Mouse (Mus musculus) midbrain, embryonic 10.5 days (tissue): ENCODE data around the gene Tiparp. TPM values are rescaled to one million over a fixed set of nuclear protein-coding genes. Genes with fewer than 3 reads are reported as not detected.

Source experiments
- DNase-seq: peaks from one replicate; pipeline ENCODE4 v3.0.0-alpha.2; 2017; ENCODE audit warnings: low spot score
- H3K27ac ChIP-seq: fragments of 300-500 bp; sonication (generic); replicated peaks from 2 replicates; pipeline ENCODE4 v1.5.1; 2016; ENCODE audit warnings: mild to moderate bottlenecking
- H3K27me3 ChIP-seq: fragments of 300-500 bp; sonication (generic); 2 replicates; pipeline ENCODE4 v1.6.1; 2016; ENCODE audit warnings: low read depth, mild to moderate bottlenecking; ENCODE audit not compliant: poor library complexity, severe bottlenecking
- H3K36me3 ChIP-seq: fragments of 300-500 bp; sonication (generic); 2 replicates; pipeline ENCODE4 v1.6.1; 2016; ENCODE audit warnings: mild to moderate bottlenecking, moderate library complexity
- H3K4me1 ChIP-seq: fragments of 300-500 bp; sonication (generic); 2 replicates; pipeline ENCODE4 v1.6.1; 2016
- H3K4me3 ChIP-seq: fragments of 300-500 bp; sonication (generic); 2 replicates; pipeline ENCODE4 v1.5.1; 2016; ENCODE audit warnings: mild to moderate bottlenecking, moderate library complexity
- H3K9me3 ChIP-seq: fragments of 300-500 bp; sonication (generic); replicated peaks from 2 replicates; pipeline ENCODE4 v1.6.1; 2016; ENCODE audit warnings: mild to moderate bottlenecking
- WGBS: fragments of 180-500 bp; shearing (Covaris S2); methylation state at CpG from one replicate; pipeline ENCODE4 v1.1.7; 2016; 5-methylcytosine and 5-hydroxymethylcytosine counted together
- polyA plus RNA-seq: library from polyadenylated mRNA; unstranded; fragments of >200 nt; fragmentation: Nextera tagmentation; extraction: Ambion mirVana; gene quantifications from 2 replicates; pipeline ENCODE4 v1.2.1, GENCODE M21; 2016

The Tiparp gene
- polyA plus RNA-seq, 1 experiment from 2014 or later, result 43.4 TPM

- Histone ChIP-seq H3K9me3 (no peaks in the 10 kb centered on the region), H3K36me3 (peaks cover 24% of the 10 kb centered on the region), H3K4me3 (no peak overlapping the region), H3K27ac (no peak overlapping the region), H3K27me3 (no peaks in the 10 kb centered on the region), H3K4me1 (peaks cover 59% of the 10 kb centered on the region)
- DNase-seq, result no peak
Measured at GRCm38 (mm10) chr3:65535087-65535761, 7.0 kb downstream of the Tiparp start.

GRCm38 (mm10) chr3:65537288-65537687, 9.1 kb downstream of the Tiparp start:
- 56% methylated on average over 1 of the region's 1 CpGs for WGBS
- Histone ChIP-seq H3K36me3 (peaks cover 16% of the 10 kb centered on the region), H3K27ac (no peak overlapping the region), H3K4me3 (no peak overlapping the region), H3K9me3 (no peaks in the 10 kb centered on the region), H3K27me3 (no peaks in the 10 kb centered on the region), H3K4me1 (peaks cover 53% of the 10 kb centered on the region)
- DNase-seq, result no peak

DNA sequence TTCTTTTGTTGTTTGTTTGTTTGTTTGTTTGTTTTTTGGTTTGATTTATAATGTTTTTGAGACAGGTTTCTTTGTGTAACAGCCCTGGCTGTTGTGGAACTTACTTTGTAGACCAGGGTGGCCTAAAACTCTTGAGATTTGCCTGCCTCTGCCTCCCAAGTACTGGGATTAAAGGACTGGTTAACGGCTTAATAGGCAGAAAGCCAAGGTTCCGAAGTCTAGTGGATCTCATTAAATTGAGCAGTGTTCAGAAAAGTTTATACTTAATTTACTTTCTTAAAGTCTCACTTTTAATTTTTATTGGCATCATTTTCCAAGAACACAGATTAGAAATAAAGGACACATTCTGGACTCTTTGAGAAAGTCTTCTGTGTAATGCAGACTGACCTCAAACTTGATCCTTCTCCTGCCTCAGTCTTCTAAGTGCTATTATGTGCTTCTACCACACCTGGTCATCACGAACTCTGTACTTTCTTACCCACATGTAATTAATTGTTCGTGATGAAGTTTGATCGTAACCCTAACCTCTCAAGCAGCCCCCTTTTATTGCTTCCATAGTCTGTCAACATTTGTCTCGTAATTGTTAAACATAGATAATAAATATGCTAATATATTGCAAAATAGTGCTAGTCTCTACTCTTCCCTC, 12.8 kb downstream of the Tiparp start:
- no peak for DNase-seq
- H3K4me1 ChIP-seq, result peaks cover 25% of the 10 kb centered on the region
- H3K4me3 ChIP-seq, result no peak overlapping the region
- H3K9me3 ChIP-seq, result no peaks in the 10 kb centered on the region
- 89% methylated on average over 6 of the region's 6 CpGs for WGBS
- H3K36me3 ChIP-seq, result peaks cover 2% of the 10 kb centered on the region; the same call in 1 of the 2 replicates
- H3K27ac ChIP-seq, result no peak overlapping the region
- no peaks in the 10 kb centered on the region for H3K27me3 ChIP-seq

GRCm38 (mm10) chr3:65541552-65541935, 13.3 kb downstream of the Tiparp start:
- DNase-seq, result no peak
- WGBS, result 42% methylated on average over 4 of the region's 4 CpGs
- H3K4me1 ChIP-seq, result peaks cover 19% of the 10 kb centered on the region
- H3K4me3 ChIP-seq, result no peak overlapping the region
- no peaks in the 10 kb centered on the region for H3K9me3 ChIP-seq
- peaks cover 2% of the 10 kb centered on the region; the same call in 1 of the 2 replicates for H3K36me3 ChIP-seq
- peaks cover 2% of the 10 kb centered on the region; the same call in 1 of the 2 replicates for H3K27me3 ChIP-seq
- H3K27ac ChIP-seq, result no peak overlapping the region

- peaks cover 18% of the 10 kb centered on the region for H3K4me1 ChIP-seq
- peaks cover 79% of the 10 kb centered on the region for H3K27me3 ChIP-seq
- H3K27ac ChIP-seq, result no peak overlapping the region
- H3K36me3 ChIP-seq, result peaks cover 43% of the 10 kb centered on the region
- WGBS, result 79% methylated on average over 6 of the region's 6 CpGs
- no peaks in the 10 kb centered on the region for H3K9me3 ChIP-seq
- no peak for DNase-seq
- H3K4me3 ChIP-seq, result no peak overlapping the region
Measured at GRCm38 (mm10) chr3:65549785-65550184, 21.6 kb downstream of the Tiparp start.

GRCm38 (mm10) chr3:65551065-65551464, 22.9 kb downstream of the Tiparp start:
- Histone ChIP-seq H3K27ac (no peak overlapping the region), H3K27me3 (peaks cover 80% of the 10 kb centered on the region), H3K4me3 (no peak overlapping the region), H3K4me1 (peaks cover 18% of the 10 kb centered on the region), H3K36me3 (peaks cover 44% of the 10 kb centered on the region), H3K9me3 (no peaks in the 10 kb centered on the region)
- DNase-seq, result no peak
- WGBS, result 70% methylated on average over 5 of the region's 5 CpGs

DNA sequence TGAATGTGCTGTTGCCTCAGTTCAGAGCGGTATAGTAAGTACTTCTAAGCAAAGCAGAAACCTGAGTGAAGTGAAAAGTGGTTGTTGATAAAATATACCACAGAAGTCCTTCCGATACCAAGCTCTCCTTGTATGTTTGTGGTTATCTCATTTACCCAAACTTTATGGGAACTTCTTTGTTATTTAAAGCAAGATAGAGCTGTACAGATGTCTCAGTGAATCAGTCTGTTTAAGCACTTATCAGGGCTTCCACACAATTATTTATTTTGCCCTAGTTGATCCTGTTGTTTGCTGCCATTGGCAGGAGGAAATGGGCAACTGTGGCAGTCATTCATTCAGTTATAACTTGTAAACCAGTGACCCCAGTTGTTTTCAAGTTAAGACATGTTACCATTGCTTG, 26.4 kb downstream of the Tiparp start:
- WGBS, result 92% methylated on average over 2 of the region's 2 CpGs
- Histone ChIP-seq H3K36me3 (peaks cover 28% of the 10 kb centered on the region), H3K4me1 (peaks cover 31% of the 10 kb centered on the region), H3K27me3 (peaks cover 47% of the 10 kb centered on the region), H3K9me3 (no peaks in the 10 kb centered on the region), H3K27ac (no peak overlapping the region), H3K4me3 (no peak overlapping the region)
- no peak for DNase-seq

- peaks cover 12% of the 10 kb centered on the region for H3K36me3 ChIP-seq
- WGBS, result 84% methylated on average over 4 of the region's 4 CpGs
- no peak overlapping the region for H3K27ac ChIP-seq
- no peak overlapping the region for H3K4me3 ChIP-seq
- peaks cover 12% of the 10 kb centered on the region for H3K27me3 ChIP-seq
- H3K4me1 ChIP-seq, result peaks cover 17% of the 10 kb centered on the region
- DNase-seq, result no peak
- no peaks in the 10 kb centered on the region for H3K9me3 ChIP-seq
Measured at GRCm38 (mm10) chr3:65558679-65559078, 30.5 kb downstream of the Tiparp start.

DNA sequence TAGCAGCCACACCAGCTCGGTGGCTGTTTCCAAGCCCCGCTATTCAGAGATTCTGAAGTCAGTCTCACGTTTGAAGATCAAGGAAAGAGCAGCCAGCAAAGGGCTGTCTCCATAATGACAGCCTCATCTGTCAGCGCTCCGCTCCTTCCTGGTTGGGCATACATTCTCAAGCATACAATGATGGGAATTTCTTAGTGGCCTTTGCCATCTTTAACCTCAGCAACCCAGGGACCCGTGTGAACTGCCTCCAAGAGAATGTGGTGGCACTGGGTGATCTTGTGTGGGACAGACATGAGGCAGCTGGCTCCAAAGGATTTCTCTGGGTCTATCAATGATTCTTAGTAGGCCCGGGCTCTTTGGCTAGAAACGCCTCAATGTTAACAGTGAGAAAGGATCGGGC, 34.0 kb downstream of the Tiparp start:
- Histone ChIP-seq H3K9me3 (no peaks in the 10 kb centered on the region), H3K27ac (no peak overlapping the region), H3K4me3 (no peak overlapping the region), H3K4me1 (peaks cover 34% of the 10 kb centered on the region), H3K36me3 (no peaks in the 10 kb centered on the region), H3K27me3 (no peaks in the 10 kb centered on the region)
- no peak for DNase-seq
- WGBS, result 83% methylated on average over 9 of the region's 9 CpGs

GRCm38 (mm10) chr3:65562694-65563093, 34.5 kb downstream of the Tiparp start:
- WGBS, result 89% methylated on average over 3 of the region's 3 CpGs
- H3K4me1 ChIP-seq, result peaks cover 31% of the 10 kb centered on the region
- H3K9me3 ChIP-seq, result no peaks in the 10 kb centered on the region
- no peak overlapping the region for H3K4me3 ChIP-seq
- H3K27ac ChIP-seq, result no peak overlapping the region
- H3K36me3 ChIP-seq, result no peaks in the 10 kb centered on the region
- H3K27me3 ChIP-seq, result no peaks in the 10 kb centered on the region
- DNase-seq, result no peak

- Histone ChIP-seq H3K4me3 (no peak overlapping the region), H3K27me3 (no peaks in the 10 kb centered on the region), H3K9me3 (no peaks in the 10 kb centered on the region), H3K4me1 (peaks cover 22% of the 10 kb centered on the region), H3K36me3 (no peaks in the 10 kb centered on the region), H3K27ac (peak overlapping the region; percentile 55)
- 58% methylated on average over 6 of the region's 6 CpGs for WGBS
- DNase-seq, result no peak
Measured at GRCm38 (mm10) chr3:65563926-65564624, 35.9 kb downstream of the Tiparp start.

GRCm38 (mm10) chr3:65565632-65566300, 37.6 kb downstream of the Tiparp start:
- H3K9me3 ChIP-seq, result no peaks in the 10 kb centered on the region
- no peaks in the 10 kb centered on the region for H3K36me3 ChIP-seq
- no peak overlapping the region for H3K4me3 ChIP-seq
- 60% methylated on average over 9 of the region's 9 CpGs for WGBS
- H3K27me3 ChIP-seq, result no peaks in the 10 kb centered on the region
- DNase-seq, result no peak
- peaks cover 22% of the 10 kb centered on the region for H3K4me1 ChIP-seq
- no peak overlapping the region for H3K27ac ChIP-seq
